Mouse (Mus musculus) limb, embryonic 11.5 days (tissue): ENCODE data around the gene Farsb. TPM values are rescaled to one million over a fixed set of nuclear protein-coding genes. Genes with fewer than 3 reads are reported as not detected.
A peak's percentile ranks its signal among the peaks of the same experiment; 100 is the strongest.

Source experiments
- ATAC-seq: fragments of 200-750 bp; cut with Nextera tagmentation; 2 replicates; pipeline ENCODE4 v1.8.0; 2017; ENCODE audit warnings: low read depth; ENCODE audit not compliant: insufficient number of reproducible peaks, low FRiP score, low TSS enrichment
- DNase-seq: peaks from one replicate; pipeline ENCODE4 v3.0.0-alpha.2; 2015; ENCODE audit warnings: low spot score
- H3K27ac ChIP-seq: fragments of 300-500 bp; sonication (generic); replicated peaks from 2 replicates; pipeline ENCODE4 v1.5.1; 2014; ENCODE audit warnings: low read depth, mild to moderate bottlenecking, low read length
- H3K27me3 ChIP-seq: fragments of 300-500 bp; sonication (generic); 2 replicates; pipeline ENCODE4 v1.6.1; 2014; ENCODE audit warnings: mild to moderate bottlenecking, low read length, mixed read lengths; ENCODE audit not compliant: control insufficient read depth, insufficient read depth
- H3K36me3 ChIP-seq: fragments of 300-500 bp; sonication (generic); 2 replicates; pipeline ENCODE4 v1.6.1; 2014; ENCODE audit warnings: mild to moderate bottlenecking, low read length, moderate library complexity, mixed read lengths; ENCODE audit not compliant: control insufficient read depth, insufficient read depth
- H3K4me1 ChIP-seq: fragments of 300-500 bp; sonication (generic); 2 replicates; pipeline ENCODE4 v1.6.1; 2014; ENCODE audit warnings: low read length, mixed read lengths; ENCODE audit not compliant: control insufficient read depth, insufficient read depth
- H3K4me2 ChIP-seq: fragments of 300-500 bp; sonication (generic); 2 replicates; pipeline ENCODE4 v1.6.1; 2014; ENCODE audit warnings: low read depth, mild to moderate bottlenecking, moderate library complexity; ENCODE audit not compliant: severe bottlenecking
- H3K4me3 ChIP-seq: fragments of 300-500 bp; sonication (generic); 2 replicates; pipeline ENCODE4 v1.5.1; 2014; ENCODE audit warnings: low read depth, low read length
- H3K9ac ChIP-seq: fragments of 300-500 bp; sonication (generic); 2 replicates; pipeline ENCODE4 v1.6.1; 2014; ENCODE audit warnings: mild to moderate bottlenecking, low read length
- H3K9me3 ChIP-seq: fragments of 300-500 bp; sonication (generic); 2 replicates; pipeline ENCODE4 v1.6.1; 2016; ENCODE audit warnings: low read length; ENCODE audit not compliant: control insufficient read depth
- WGBS: fragments of 180-500 bp; shearing (Covaris S2); extraction: QIAGEN DNeasy Blood & Tissue Kit; methylation state at CpG from one replicate; pipeline ENCODE4 v1.1.7; 2014; 5-methylcytosine and 5-hydroxymethylcytosine counted together
- polyA plus RNA-seq: library from polyadenylated mRNA; unstranded; fragments of >200 nt; fragmentation: Nextera tagmentation; extraction: Ambion mirVana; gene quantifications from 2 replicates; pipeline ENCODE4 v1.2.1, GENCODE M21; 2014

The Farsb gene
- polyA plus RNA-seq, 1 experiment from 2014 or later, result 161 TPM

- H3K36me3 ChIP-seq, result peaks cover 2% of the 10 kb centered on the region; the same call in 1 of the 2 replicates
- H3K27ac ChIP-seq, result no peak overlapping the region
- H3K4me2 ChIP-seq, result no peak overlapping the region
- H3K4me3 ChIP-seq, result no peak overlapping the region
- DNase-seq (no peak), ATAC-seq (no peak)
- no peak overlapping the region for H3K9ac ChIP-seq
- peaks cover 9% of the 10 kb centered on the region; the same call in 1 of the 2 replicates for H3K4me1 ChIP-seq
- H3K27me3 ChIP-seq, result no peaks in the 10 kb centered on the region
- 96% methylated on average over 4 of the region's 4 CpGs for WGBS
- H3K9me3 ChIP-seq, result no peaks in the 10 kb centered on the region
Observed at GRCm38 (mm10) chr1:78424848-78425247, 63.8 kb downstream of the Farsb start.

DNA sequence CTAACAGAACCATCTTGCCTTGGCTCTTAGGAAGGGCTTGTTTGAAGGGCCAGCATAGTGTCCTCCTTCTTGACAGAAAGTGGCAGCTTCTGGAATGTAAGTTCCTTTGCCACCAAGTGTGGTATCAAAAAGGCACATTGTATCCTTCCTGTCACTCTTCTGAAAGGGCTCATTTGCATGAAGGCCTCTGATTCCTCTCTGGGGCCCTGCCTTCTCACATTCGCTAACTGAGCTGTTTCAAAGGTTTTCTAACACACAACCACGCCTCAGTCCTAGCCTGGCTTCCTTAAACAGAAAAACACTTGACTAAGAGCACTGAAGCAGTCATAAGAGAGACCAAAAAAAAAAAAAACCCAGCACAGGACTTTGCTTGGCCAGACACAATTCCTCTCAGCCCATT lies 66.1 kb downstream of the Farsb start:
- no peak overlapping the region for H3K4me2 ChIP-seq
- WGBS, result 78% methylated on average over 2 of the region's 2 CpGs
- H3K9ac ChIP-seq, result no peak overlapping the region
- DNase-seq (no peak), ATAC-seq (no peak)
- peaks cover 9% of the 10 kb centered on the region; the same call in 1 of the 2 replicates for H3K4me1 ChIP-seq
- H3K9me3 ChIP-seq, result no peaks in the 10 kb centered on the region
- no peak overlapping the region for H3K4me3 ChIP-seq
- peaks cover 2% of the 10 kb centered on the region; the same call in 1 of the 2 replicates for H3K36me3 ChIP-seq
- no peaks in the 10 kb centered on the region for H3K27me3 ChIP-seq
- no peak overlapping the region for H3K27ac ChIP-seq

- H3K27ac ChIP-seq, result no peak overlapping the region
- no peak overlapping the region for H3K4me2 ChIP-seq
- H3K9me3 ChIP-seq, result no peaks in the 10 kb centered on the region
- WGBS, result 88% methylated on average over 5 of the region's 5 CpGs
- no peak for ATAC-seq
- no peak overlapping the region for H3K4me3 ChIP-seq
- H3K4me1 ChIP-seq, result peaks cover 9% of the 10 kb centered on the region; the same call in 1 of the 2 replicates
- H3K27me3 ChIP-seq, result no peaks in the 10 kb centered on the region
- H3K36me3 ChIP-seq, result peaks cover 2% of the 10 kb centered on the region; the same call in 1 of the 2 replicates
- H3K9ac ChIP-seq, result no peak overlapping the region
- DNase-seq, result no peak
Observed at GRCm38 (mm10) chr1:78421749-78422148, 66.9 kb downstream of the Farsb start.

- Histone ChIP-seq H3K4me3 (no peak overlapping the region), H3K36me3 (peaks cover 2% of the 10 kb centered on the region; the same call in 1 of the 2 replicates)
- no peak for DNase-seq
Observed at GRCm38 (mm10) chr1:78420271-78420670, 68.4 kb downstream of the Farsb start.

DNA sequence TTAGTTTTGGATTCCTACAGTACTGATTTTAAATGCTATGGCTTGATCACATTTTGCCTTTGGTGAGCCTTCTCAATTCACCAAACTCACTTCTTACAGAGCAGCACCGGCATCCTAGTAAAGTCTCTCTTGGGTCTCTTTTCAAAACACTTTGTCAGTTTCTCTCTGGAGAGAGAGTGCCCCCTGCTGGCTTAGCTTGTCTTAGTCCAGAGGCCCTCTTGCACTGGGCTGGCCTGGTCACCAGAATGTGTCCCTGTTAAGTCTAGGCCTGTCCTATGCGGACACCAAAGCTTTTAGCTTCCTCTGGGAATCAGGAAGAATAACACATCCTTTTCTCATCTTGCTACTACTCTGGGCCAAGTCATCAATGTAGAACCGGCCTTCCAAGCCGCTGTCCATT lies 69.1 kb downstream of the Farsb start:
- Histone ChIP-seq H3K27me3 (no peaks in the 10 kb centered on the region), H3K27ac (no peak overlapping the region), H3K9me3 (no peaks in the 10 kb centered on the region), H3K4me3 (no peak overlapping the region), H3K36me3 (peaks cover 2% of the 10 kb centered on the region; the same call in 1 of the 2 replicates), H3K9ac (no peak overlapping the region), H3K4me2 (no peak overlapping the region), H3K4me1 (no peaks in the 10 kb centered on the region)
- 48% methylated on average over 4 of the region's 4 CpGs for WGBS
- DNase-seq (peak; percentile 90), ATAC-seq (0 out of 2 replicates have a peak, but pooled peaks have one; percentile 57)

More at GRCm38 (mm10) chr1:78420271-78420670, 68.4 kb downstream of the Farsb start:
- H3K4me2 ChIP-seq, result no peak overlapping the region
- no peaks in the 10 kb centered on the region for H3K9me3 ChIP-seq
- ATAC-seq, result no peak
- no peaks in the 10 kb centered on the region for H3K4me1 ChIP-seq
- H3K27me3 ChIP-seq, result no peaks in the 10 kb centered on the region
- H3K9ac ChIP-seq, result no peak overlapping the region
- H3K27ac ChIP-seq, result no peak overlapping the region
- WGBS, result 90% methylated on average over 6 of the region's 6 CpGs

- DNase-seq (no peak), ATAC-seq (no peak)
- Histone ChIP-seq H3K27me3 (no peaks in the 10 kb centered on the region), H3K36me3 (no peaks in the 10 kb centered on the region), H3K9me3 (no peaks in the 10 kb centered on the region), H3K4me2 (no peak overlapping the region), H3K9ac (no peak overlapping the region), H3K4me1 (no peaks in the 10 kb centered on the region), H3K27ac (no peak overlapping the region), H3K4me3 (no peak overlapping the region)
- WGBS, result 96% methylated on average over 9 of the region's 9 CpGs
Observed at GRCm38 (mm10) chr1:78417154-78417911, 71.4 kb downstream of the Farsb start.

- H3K9me3 ChIP-seq, result no peaks in the 10 kb centered on the region
- no peaks in the 10 kb centered on the region for H3K27me3 ChIP-seq
- DNase-seq (no peak), ATAC-seq (no peak)
- WGBS, result 85% methylated on average over 5 of the region's 5 CpGs
- no peak overlapping the region for H3K9ac ChIP-seq
- no peaks in the 10 kb centered on the region for H3K4me1 ChIP-seq
- H3K36me3 ChIP-seq, result no peaks in the 10 kb centered on the region
- H3K4me2 ChIP-seq, result no peak overlapping the region
- H3K27ac ChIP-seq, result no peak overlapping the region
- H3K4me3 ChIP-seq, result no peak overlapping the region
Observed at GRCm38 (mm10) chr1:78414421-78414820, 74.3 kb downstream of the Farsb start.

DNA sequence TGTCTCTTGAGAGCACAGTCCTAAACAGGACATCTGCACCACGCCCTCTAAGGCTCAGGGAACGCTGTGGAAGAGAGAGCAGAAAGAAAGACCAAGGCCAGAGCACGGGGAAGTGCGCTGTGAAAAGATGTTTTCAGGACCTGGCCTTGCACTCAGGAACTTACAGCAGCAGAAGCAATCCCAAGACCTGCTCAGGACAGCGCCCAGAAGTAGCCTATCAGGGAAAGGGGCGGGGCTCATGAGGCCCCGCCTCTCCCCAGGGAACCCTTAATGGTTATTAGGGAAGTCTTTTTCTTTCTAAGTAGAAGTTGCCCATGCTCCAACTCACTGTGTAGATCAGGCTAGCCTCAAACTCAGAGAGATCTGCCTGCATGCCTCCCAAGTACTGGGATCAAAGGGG lies 76.0 kb downstream of the Farsb start:
- no peaks in the 10 kb centered on the region for H3K36me3 ChIP-seq

More for the DNA sequence above, 76.0 kb downstream of the Farsb start:
- H3K4me3 ChIP-seq, result no peak overlapping the region
- no peaks in the 10 kb centered on the region for H3K4me1 ChIP-seq
- H3K27me3 ChIP-seq, result no peaks in the 10 kb centered on the region
- H3K9me3 ChIP-seq, result no peaks in the 10 kb centered on the region
- H3K4me2 ChIP-seq, result no peak overlapping the region
- no peak for ATAC-seq
- H3K9ac ChIP-seq, result no peak overlapping the region
- DNase-seq, result no peak
- WGBS, result 29% methylated on average over 7 of the region's 7 CpGs
- no peak overlapping the region for H3K27ac ChIP-seq
